Mouse (Mus musculus): ENCODE data around the gene Btrc. TPM values are rescaled to one million over a fixed set of nuclear protein-coding genes. Genes with fewer than 3 reads are reported as not detected.
A peak's percentile ranks its signal among the peaks of the same experiment; 100 is the strongest.

The Btrc gene
- polyA plus RNA-seq, 1 experiment from 2014 or later: 29.5 TPM

- H3K36me3 ChIP-seq (ENCODE audit: insufficient read depth, low read length): no peaks in the 10 kb centered on the region
- H3K27me3 ChIP-seq (ENCODE audit: insufficient read depth, low read length): no peaks in the 10 kb centered on the region
- 90% methylated on average over 3 of the region's 3 CpGs for WGBS
- H3K4me1 ChIP-seq (replicated peaks; ENCODE audit: insufficient read depth, low read length): no peaks in the 10 kb centered on the region
- H3K9me3 ChIP-seq (replicated peaks; ENCODE audit: low read length): no peaks in the 10 kb centered on the region
- no peak for TF ChIP-seq CTCF (IDR thresholded peaks at IDR 0.05; ENCODE audit: low read depth)
- DNase-seq (ENCODE audit: low spot score) (no peak), ATAC-seq (replicated peaks; ENCODE audit: low FRiP score, low read depth) (no peak)
- H3K27ac ChIP-seq: no peak overlapping the region
- H3K4me2 ChIP-seq (ENCODE audit: low read length): no peak overlapping the region
- H3K9ac ChIP-seq (ENCODE audit: low read depth, low read length): no peak overlapping the region
- no peak overlapping the region for H3K4me3 ChIP-seq (replicated peaks; ENCODE audit: low read depth, low read length)
Observed at GRCm38 (mm10) chr19:45412694-45413093, 49.2 kb downstream of the Btrc start.

GRCm38 (mm10) chr19:45413966-45414365, 50.4 kb downstream of the Btrc start:
- H3K4me1 ChIP-seq (replicated peaks; ENCODE audit: insufficient read depth, low read length): no peaks in the 10 kb centered on the region
- H3K27me3 ChIP-seq (ENCODE audit: insufficient read depth, low read length): no peaks in the 10 kb centered on the region
- no peak overlapping the region for H3K4me3 ChIP-seq (replicated peaks; ENCODE audit: low read depth, low read length)
- no peaks in the 10 kb centered on the region for H3K36me3 ChIP-seq (ENCODE audit: insufficient read depth, low read length)
- H3K27ac ChIP-seq: no peak overlapping the region
- ATAC-seq (replicated peaks; ENCODE audit: low FRiP score, low read depth) (no peak), DNase-seq (ENCODE audit: low spot score) (no peak)
- H3K9ac ChIP-seq (ENCODE audit: low read depth, low read length): no peak overlapping the region
- H3K4me2 ChIP-seq (ENCODE audit: low read length): no peak overlapping the region
- H3K9me3 ChIP-seq (replicated peaks; ENCODE audit: low read length): no peaks in the 10 kb centered on the region
- TF ChIP-seq CTCF (IDR thresholded peaks at IDR 0.05; ENCODE audit: low read depth): no peak
- 72% methylated on average over 3 of the region's 3 CpGs for WGBS

GRCm38 (mm10) chr19:45417601-45418000, 54.1 kb downstream of the Btrc start:
- H3K4me3 ChIP-seq (replicated peaks; ENCODE audit: low read depth, low read length): no peak overlapping the region
- DNase-seq (ENCODE audit: low spot score): peak; percentile 12

GRCm38 (mm10) chr19:45422276-45422675, 58.7 kb downstream of the Btrc start:
- DNase-seq (ENCODE audit: low spot score) (peak; percentile 44), ATAC-seq (replicated peaks; ENCODE audit: low FRiP score, low read depth) (no peak; the same call in 1 of the 2 replicates)
- Histone ChIP-seq H3K9ac (ENCODE audit: low read depth, low read length) (no peak overlapping the region), H3K4me1 (replicated peaks; ENCODE audit: insufficient read depth, low read length) (no peaks in the 10 kb centered on the region), H3K27me3 (ENCODE audit: insufficient read depth, low read length) (no peaks in the 10 kb centered on the region), H3K9me3 (replicated peaks; ENCODE audit: low read length) (no peaks in the 10 kb centered on the region), H3K27ac (no peak overlapping the region), H3K4me3 (replicated peaks; ENCODE audit: low read depth, low read length) (no peak overlapping the region), H3K4me2 (ENCODE audit: low read length) (0 out of 2 replicates have a peak overlapping the region, but pooled peaks have one; percentile 8), H3K36me3 (ENCODE audit: insufficient read depth, low read length) (no peaks in the 10 kb centered on the region)
- WGBS: 61% methylated on average over 7 of the region's 7 CpGs
- TF ChIP-seq CTCF (IDR thresholded peaks at IDR 0.05; ENCODE audit: low read depth): no peak

More at GRCm38 (mm10) chr19:45417601-45418000, 54.1 kb downstream of the Btrc start:
- H3K9me3 ChIP-seq (replicated peaks; ENCODE audit: low read length): no peaks in the 10 kb centered on the region
- no peak overlapping the region for H3K4me2 ChIP-seq (ENCODE audit: low read length)
- H3K36me3 ChIP-seq (ENCODE audit: insufficient read depth, low read length): no peaks in the 10 kb centered on the region
- H3K9ac ChIP-seq (ENCODE audit: low read depth, low read length): no peak overlapping the region
- 0 out of 2 replicates have a peak, but pooled peaks have one; percentile 21 for ATAC-seq (replicated peaks; ENCODE audit: low FRiP score, low read depth)
- H3K27me3 ChIP-seq (ENCODE audit: insufficient read depth, low read length): no peaks in the 10 kb centered on the region
- TF ChIP-seq CTCF (IDR thresholded peaks at IDR 0.05; ENCODE audit: low read depth): no peak
- no peaks in the 10 kb centered on the region for H3K4me1 ChIP-seq (replicated peaks; ENCODE audit: insufficient read depth, low read length)
- no peak overlapping the region for H3K27ac ChIP-seq

GRCm38 (mm10) chr19:45428146-45428545, 64.6 kb downstream of the Btrc start:
- Histone ChIP-seq H3K9ac (ENCODE audit: low read depth, low read length) (no peak overlapping the region), H3K4me2 (ENCODE audit: low read length) (no peak overlapping the region), H3K4me1 (replicated peaks; ENCODE audit: insufficient read depth, low read length) (no peaks in the 10 kb centered on the region; the same call in 1 of the 2 replicates), H3K27me3 (ENCODE audit: insufficient read depth, low read length) (no peaks in the 10 kb centered on the region), H3K9me3 (replicated peaks; ENCODE audit: low read length) (no peaks in the 10 kb centered on the region), H3K36me3 (ENCODE audit: insufficient read depth, low read length) (no peaks in the 10 kb centered on the region), H3K27ac (no peak overlapping the region), H3K4me3 (replicated peaks; ENCODE audit: low read depth, low read length) (no peak overlapping the region)
- ATAC-seq (replicated peaks; ENCODE audit: low FRiP score, low read depth) (no peak), DNase-seq (ENCODE audit: low spot score) (peak; percentile 35)
- no peak for TF ChIP-seq CTCF (IDR thresholded peaks at IDR 0.05; ENCODE audit: low read depth)
- WGBS: 39% methylated on average over 4 of the region's 4 CpGs

GRCm38 (mm10) chr19:45430971-45431633, 67.6 kb downstream of the Btrc start:
- ATAC-seq (replicated peaks; ENCODE audit: low FRiP score, low read depth) (no peak), DNase-seq (ENCODE audit: low spot score) (no peak)
- Histone ChIP-seq H3K4me1 (replicated peaks; ENCODE audit: insufficient read depth, low read length) (no peaks in the 10 kb centered on the region; the same call in 1 of the 2 replicates), H3K36me3 (ENCODE audit: insufficient read depth, low read length) (no peaks in the 10 kb centered on the region), H3K9me3 (replicated peaks; ENCODE audit: low read length) (no peaks in the 10 kb centered on the region), H3K27ac (no peak overlapping the region), H3K9ac (ENCODE audit: low read depth, low read length) (no peak overlapping the region), H3K4me2 (ENCODE audit: low read length) (no peak overlapping the region), H3K27me3 (ENCODE audit: insufficient read depth, low read length) (no peaks in the 10 kb centered on the region), H3K4me3 (replicated peaks; ENCODE audit: low read depth, low read length) (no peak overlapping the region)
- 85% methylated on average over 6 of the region's 6 CpGs for whole genome bisulfite sequencing
- peak; percentile 35 for TF ChIP-seq CTCF (IDR thresholded peaks at IDR 0.05; ENCODE audit: low read depth)
